In genomic region chr19:43427446-43428224, GRCm38 (mm10) we compare ENCODE assay signal across 28 mouse cellular contexts. TPM values are rescaled to one million over a fixed set of nuclear protein-coding genes. Genes with fewer than 3 reads are reported as not detected.
DNase-seq lines count a peak whose midpoint lies in the region; TF ChIP-seq lines count a peak whose summit lies in the region.
"Had no signal": no experiment of that assay in that cellular context is flagged by ENCODE, and none has a peak within 500 bp of the region (broad histone marks: within the 10 kb centered on the region; RNA-seq: fewer than 3 reads in every experiment).

No protein-coding gene starts in this region.

- peaks cover 5% of the 10 kb centered on the region for H3K4me1 ChIP-seq in testis, adult 2 months (ENCODE audit: control insufficient read depth, insufficient read depth, low read length)
- H3K4me1 ChIP-seq: embryonic facial prominence, embryonic 12.5 days; embryonic facial prominence, embryonic 15.5 days; heart, embryonic 10.5 days; heart, embryonic 13.5 days; hindbrain, embryonic 12.5 days; hindbrain, embryonic 15.5 days had no signal

- H3K27ac ChIP-seq in testis, adult 2 months (ENCODE audit: control insufficient read depth, insufficient read depth, low read depth, low read length) = peak overlapping the region; percentile 66
- H3K27ac ChIP-seq: embryonic facial prominence, embryonic 12.5 days; embryonic facial prominence, embryonic 15.5 days; heart, adult 2 months; heart, embryonic 10.5 days; heart, embryonic 13.5 days; hindbrain, embryonic 12.5 days; hindbrain, embryonic 15.5 days had no signal

- intact Hi-C loops in heart, postnatal 14 days (cut with DNase I) = no loop called here

- peak; percentile 63 for TF ChIP-seq POLR2A in testis, adult 2 months (IDR thresholded peaks at IDR 0.05; ENCODE audit: control insufficient read depth, low read depth, low read length)

- no peaks in the 10 kb centered on the region for H3K36me3 ChIP-seq in testis, adult 2 months (ENCODE audit: control insufficient read depth, insufficient read depth, low read length)
- H3K36me3 ChIP-seq: embryonic facial prominence, embryonic 12.5 days; embryonic facial prominence, embryonic 15.5 days; heart, embryonic 10.5 days; heart, embryonic 13.5 days; hindbrain, embryonic 12.5 days; hindbrain, embryonic 15.5 days had no signal

- H3K27me3 ChIP-seq in testis, adult 2 months (ENCODE audit: control insufficient read depth, insufficient read depth, low read length) = no peaks in the 10 kb centered on the region
- H3K27me3 ChIP-seq: embryonic facial prominence, embryonic 12.5 days; embryonic facial prominence, embryonic 15.5 days; hindbrain, embryonic 12.5 days; hindbrain, embryonic 15.5 days had no signal

- peak overlapping the region; percentile 91 for H3K4me3 ChIP-seq in testis, adult 2 months (ENCODE audit: control insufficient read depth, low read depth, low read length)
- H3K4me3 ChIP-seq: embryonic facial prominence, embryonic 12.5 days; embryonic facial prominence, embryonic 15.5 days; heart, adult 2 months; heart, embryonic 10.5 days; heart, embryonic 13.5 days; hindbrain, embryonic 12.5 days; hindbrain, embryonic 15.5 days had no signal

- 0 out of 2 replicates have a peak, but pooled peaks have one; percentile 0 for TF ChIP-seq CTCF in testis, adult 2 months (IDR thresholded peaks at IDR 0.05; ENCODE audit: control insufficient read depth, insufficient read depth, insufficient replicate concordance, low read depth, low read length)

- DNase-seq in testis, postnatal 10 days (ENCODE audit: low spot score) = no peak
- DNase-seq in ES-CJ7 (ENCODE audit: low read depth, low spot score) (peak; percentile 40), ZHBTc4 (ENCODE audit: low read depth, low spot score) (peak; percentile 52)
- no peak for DNase-seq in heart, postnatal 14 days
- DNase-seq in lung, adult 18-20 months = no peak
- no peak for DNase-seq in thymus, postnatal 14 days
- DNase-seq: adrenal gland, adult 2 months; adrenal gland, postnatal 25 days; cerebellum, adult 18-20 months; cerebellum, adult 9-10 months; cerebellum, postnatal 25 days; forebrain, postnatal 0 days; gastrocnemius, postnatal 10 days; gastrocnemius, postnatal 36 days; heart, adult 2 months had no signal

RNA-seq across cellular contexts. Expression of gene Cnnm1, which starts 12.6 kb away (rescaled TPM):
- 2.9 and 3.9 TPM in 2 replicates for polyA plus RNA-seq in testis, adult 2 months (2012; rRNA removed)
- total RNA-seq in heart, postnatal 14 days (2021) = under 1 TPM; 0.07 TPM
- total RNA-seq: gastrocnemius, postnatal 36 days; granulocyte monocyte progenitor cell, adult 5-6 weeks; hematopoietic stem cell, adult 5-6 weeks had no signal
- polyA plus RNA-seq: C2C12; CD4-positive, CD25-positive, alpha-beta regulatory T cell, adult 4 months had no signal

RNA-seq across cellular contexts. Expression of gene Hpse2, which starts 39.5 kb away (rescaled TPM):
- 1.3 TPM in 2 replicates for polyA plus RNA-seq in testis, adult 2 months (2012; rRNA removed)
- under 1 TPM; 0.22 to 0.44 TPM for total RNA-seq in heart, postnatal 14 days (2021)
- total RNA-seq: adrenal gland, adult 2 months; adrenal gland, postnatal 25 days; common myeloid progenitor, adult 5-6 weeks; gastrocnemius, adult 18-20 months; gastrocnemius, postnatal 36 days; granulocyte monocyte progenitor cell, adult 5-6 weeks had no signal
- polyA plus RNA-seq: adrenal gland, adult 2 months; C2C12 had no signal

Comparison
In these comparisons a context has a peak if more than half of its experiments do, and no peak if none do; other contexts are left out.
1. DNase-seq: peak in ES-CJ7 (single experiment) and ZHBTc4 (single experiment); none in testis, postnatal 10 days (single experiment), heart, postnatal 14 days (0 of 2), lung, adult 18-20 months (0 of 2) and thymus, postnatal 14 days (single experiment).